Mouse (Mus musculus) heart, postnatal 0 days (tissue): ENCODE measurements around the gene Zbtb38. TPM values are rescaled to one million over a fixed set of nuclear protein-coding genes. Genes with fewer than 3 reads are reported as not detected.
"Not testable (repeated sequence)": the region's sequence is repeated elsewhere in the genome, so short reads cannot be mapped to it uniquely, and the experiment has no call there.

Experiments
- ATAC-seq: fragments of 200-750 bp; cut with Nextera tagmentation; 2 replicates; pipeline ENCODE4 v1.8.0; 2017; ENCODE audit warnings: low read depth, moderate number of reproducible peaks, moderate library complexity; ENCODE audit not compliant: insufficient read depth
- DNase-seq: peaks from one replicate; pipeline ENCODE4 v3.0.0-alpha.2; 2016; ENCODE audit warnings: low spot score
- H3K27ac ChIP-seq: fragments of 300-500 bp; sonication (generic); 2 replicates; pipeline ENCODE4 v1.5.1; 2014; ENCODE audit warnings: low read depth, mild to moderate bottlenecking
- H3K27me3 ChIP-seq: fragments of 300-500 bp; sonication (generic); 2 replicates; pipeline ENCODE4 v1.6.1; 2014; ENCODE audit warnings: low read length, mixed read lengths; ENCODE audit not compliant: control insufficient read depth, insufficient read depth
- H3K36me3 ChIP-seq: fragments of 300-500 bp; sonication (generic); replicated peaks from 2 replicates; pipeline ENCODE4 v1.6.1; 2014; ENCODE audit warnings: low read length, mixed read lengths; ENCODE audit not compliant: control insufficient read depth, insufficient read depth
- H3K4me1 ChIP-seq: fragments of 300-500 bp; sonication (generic); 2 replicates; pipeline ENCODE4 v1.6.1; 2014; ENCODE audit warnings: antibody characterized with exemption; ENCODE audit not compliant: control insufficient read depth, insufficient read depth
- H3K4me2 ChIP-seq: fragments of 300-500 bp; sonication (generic); 2 replicates; pipeline ENCODE4 v1.6.1; 2014; ENCODE audit warnings: low read depth, mild to moderate bottlenecking, low read length, moderate library complexity
- H3K4me3 ChIP-seq: fragments of 300-500 bp; sonication (generic); 2 replicates; pipeline ENCODE4 v1.5.1; 2014; ENCODE audit warnings: low read depth, low read length
- H3K9ac ChIP-seq: fragments of 300-500 bp; sonication (generic); replicated peaks from 2 replicates; pipeline ENCODE4 v1.6.1; 2014; ENCODE audit warnings: low read depth, low read length, mixed read lengths
- H3K9me3 ChIP-seq: fragments of 300-500 bp; sonication (generic); replicated peaks from 2 replicates; pipeline ENCODE4 v1.6.1; 2016; ENCODE audit warnings: low read length; ENCODE audit not compliant: control insufficient read depth
- CTCF ChIP-seq: IDR thresholded peaks from 2 replicates; pipeline ENCODE4 v1.5.1; 2016; ENCODE audit warnings: antibody characterized with exemption, control low read depth, low read depth
- EP300 ChIP-seq: IDR thresholded peaks from 2 replicates; pipeline ENCODE4 v1.6.1; 2016; ENCODE audit warnings: antibody characterized with exemption, low read depth
- WGBS: fragments of 180-500 bp; shearing (Covaris S2); extraction: QIAGEN DNeasy Blood & Tissue Kit; methylation state at CpG from one replicate; pipeline ENCODE4 v1.1.7; 2014; 5-methylcytosine and 5-hydroxymethylcytosine counted together
- polyA plus RNA-seq: library from polyadenylated mRNA; unstranded; fragments of >200 nt; fragmentation: Nextera tagmentation; extraction: Ambion mirVana; gene quantifications from 2 replicates; pipeline ENCODE4 v1.2.1, GENCODE M21; 2015
- total RNA-seq: library from RNA; depleted of rRNA; stranded (reverse); fragments of >200 nt; gene quantifications from 2 replicates; pipeline ENCODE4 v1.2.3, GENCODE M21; 2014; ENCODE audit warnings: low replicate concordance

The Zbtb38 gene
- total and polyA plus RNA-seq, 2 experiments from 2014 or later = 28.7 to 44.5 TPM

DNA sequence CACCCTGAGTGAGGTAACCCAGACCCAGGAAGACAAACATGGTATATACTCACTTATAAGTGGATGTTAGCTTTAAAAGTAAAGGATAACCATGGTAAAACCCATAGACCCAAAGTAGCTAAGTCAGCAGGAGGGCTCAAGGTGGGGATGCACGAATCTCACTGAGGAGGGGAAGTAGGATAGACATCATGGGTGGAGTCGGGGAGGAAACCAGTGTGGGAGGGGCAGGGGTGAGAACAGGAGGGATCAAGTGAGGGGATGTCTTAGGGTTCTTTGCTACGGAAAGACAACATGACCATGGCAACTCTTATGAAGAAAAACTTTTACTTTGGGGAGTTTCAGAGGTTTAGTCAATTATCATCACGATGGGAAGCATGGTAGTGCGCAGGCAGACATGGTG lies 74.0 kb downstream of the Zbtb38 start:
- Histone ChIP-seq H3K4me1 (no peaks in the 10 kb centered on the region), H3K4me3 (no peak overlapping the region), H3K4me2 (no peak overlapping the region), H3K9ac (no peak overlapping the region), H3K36me3 (0 out of 2 replicates have a peak, but pooled peaks cover 6% of the 10 kb centered on the region), H3K9me3 (no peaks in the 10 kb centered on the region), H3K27me3 (no peaks in the 10 kb centered on the region), H3K27ac (no peak overlapping the region)
- no peak for ATAC-seq
- WGBS = 75% methylated on average over 5 of the region's 5 CpGs
- TF ChIP-seq CTCF (no peak), EP300 (no peak)
- no peak for DNase-seq

DNA sequence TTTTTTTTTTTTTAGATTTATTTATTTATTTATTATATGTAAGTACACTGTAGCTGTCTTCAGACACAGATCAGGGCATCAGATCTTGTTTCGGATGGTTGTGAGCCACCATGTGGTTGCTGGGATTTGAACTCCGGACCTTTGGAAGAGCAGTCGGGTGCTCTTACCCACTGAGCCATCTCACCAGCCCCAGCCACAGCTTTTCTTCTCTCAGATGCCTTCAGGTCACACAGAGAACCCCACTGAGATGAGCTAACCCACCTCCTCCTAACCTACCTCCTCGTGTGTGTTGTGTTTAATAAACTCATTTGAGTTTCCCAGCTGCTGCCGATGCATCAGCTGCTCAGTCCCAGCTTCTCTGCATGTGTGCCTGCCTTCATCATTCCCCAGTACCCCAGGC lies 74.9 kb downstream of the Zbtb38 start:
- H3K27ac ChIP-seq, H3K36me3 ChIP-seq, H3K9me3 ChIP-seq, H3K4me2 ChIP-seq, H3K27me3 ChIP-seq, H3K9ac ChIP-seq, H3K4me1 ChIP-seq, H3K4me3 ChIP-seq, ATAC-seq, DNase-seq: not testable (repeated sequence)
- 94% methylated on average over 5 of the region's 5 CpGs for WGBS

DNA sequence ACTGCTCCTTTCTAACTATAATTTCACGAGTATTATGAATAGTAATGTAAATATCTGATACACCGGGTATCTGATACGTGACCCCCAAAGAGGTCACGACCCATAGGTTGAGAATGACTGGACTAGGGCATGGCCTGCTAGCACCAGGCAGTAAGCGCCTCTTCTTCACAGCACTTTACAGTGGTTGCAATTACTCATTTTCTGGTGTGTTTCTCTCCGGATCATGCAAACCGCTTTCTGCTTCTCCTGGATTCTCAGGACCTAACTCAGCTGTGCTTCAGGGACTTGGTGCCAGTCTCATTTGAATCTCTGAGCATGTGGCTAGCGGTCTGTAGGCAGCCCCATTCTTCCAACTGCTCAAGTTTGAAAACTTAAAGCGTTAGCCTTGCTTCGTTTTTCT lies 76.0 kb downstream of the Zbtb38 start:
- H3K9ac ChIP-seq = no peak overlapping the region
- H3K9me3 ChIP-seq = no peaks in the 10 kb centered on the region
- H3K4me2 ChIP-seq = no peak overlapping the region
- 0 out of 2 replicates have a peak, but pooled peaks cover 6% of the 10 kb centered on the region for H3K36me3 ChIP-seq
- TF ChIP-seq CTCF (no peak), EP300 (no peak)
- ATAC-seq = no peak
- no peak overlapping the region for H3K27ac ChIP-seq
- no peaks in the 10 kb centered on the region for H3K27me3 ChIP-seq
- H3K4me3 ChIP-seq = no peak overlapping the region
- 84% methylated on average over 10 of the region's 10 CpGs for WGBS
- no peak for DNase-seq
- H3K4me1 ChIP-seq = no peaks in the 10 kb centered on the region

DNA sequence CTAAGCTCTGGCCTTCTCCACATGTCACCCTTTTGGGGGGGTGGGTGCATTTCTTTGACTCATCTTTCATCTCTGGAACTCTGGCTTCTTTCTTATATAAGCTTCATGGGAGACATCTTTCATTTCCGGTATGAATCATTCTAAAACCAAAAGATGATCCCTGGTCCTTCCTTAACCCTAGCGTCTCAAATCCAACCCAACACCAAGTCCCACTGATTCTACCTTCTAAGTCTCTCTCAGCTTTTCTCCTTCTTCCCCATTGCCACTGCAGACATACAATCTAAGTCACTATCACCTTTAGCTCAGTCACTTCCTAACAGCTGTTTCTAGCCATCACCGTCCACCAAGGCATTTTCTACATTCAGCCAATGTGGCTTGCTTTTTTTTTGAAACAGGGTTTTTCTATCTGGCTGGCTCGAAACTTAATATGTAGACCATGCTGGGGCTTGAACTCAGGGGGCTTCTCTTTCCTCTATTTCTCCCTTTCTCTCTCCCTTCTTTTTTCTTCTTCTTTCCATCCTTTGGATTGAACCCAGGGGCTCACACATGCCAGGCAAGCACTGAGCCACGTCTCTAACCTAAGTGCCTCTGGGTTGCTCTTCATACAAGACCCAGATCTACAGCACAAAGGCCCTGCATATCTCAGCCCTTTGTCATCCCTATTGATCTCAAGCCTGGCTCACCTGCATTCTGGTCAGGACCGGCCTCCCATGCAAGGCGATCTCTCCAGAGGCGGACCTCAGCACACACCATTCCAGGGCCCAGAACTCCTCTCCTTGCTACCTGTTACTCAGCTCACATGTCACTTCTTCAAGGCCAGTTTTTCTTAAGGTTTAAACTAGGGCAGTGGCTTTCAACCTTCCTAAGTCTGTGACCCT lies 76.6 kb downstream of the Zbtb38 start:
- no peak for ATAC-seq
- Histone ChIP-seq H3K9me3 (no peaks in the 10 kb centered on the region), H3K9ac (no peak overlapping the region), H3K27me3 (no peaks in the 10 kb centered on the region), H3K36me3 (0 out of 2 replicates have a peak, but pooled peaks cover 1% of the 10 kb centered on the region), H3K27ac (0 out of 2 replicates have a peak overlapping the region, but pooled peaks have one; percentile 22), H3K4me3 (no peak overlapping the region), H3K4me2 (no peak overlapping the region), H3K4me1 (no peaks in the 10 kb centered on the region)
- TF ChIP-seq EP300 (no peak), CTCF (no peak)
- WGBS = 83% methylated on average over 8 of the region's 8 CpGs
- no peak for DNase-seq

GRCm38 (mm10) chr9:96675071-96675762 lies 77.4 kb downstream of the Zbtb38 start:
- Histone ChIP-seq H3K36me3 (no peaks in the 10 kb centered on the region), H3K4me1 (no peaks in the 10 kb centered on the region), H3K27me3 (no peaks in the 10 kb centered on the region), H3K9ac (no peak overlapping the region), H3K27ac (0 out of 2 replicates have a peak overlapping the region, but pooled peaks have one; percentile 22), H3K9me3 (no peaks in the 10 kb centered on the region), H3K4me3 (no peak overlapping the region), H3K4me2 (no peak overlapping the region)
- ATAC-seq (peak; percentile 89), DNase-seq (peak; percentile 90)
- peak; percentile 97 for TF ChIP-seq CTCF
- TF ChIP-seq EP300 = no peak
- 26% methylated on average over 5 of the region's 5 CpGs for WGBS
